Comparison of ENCODE assay signal across 23 mouse cellular contexts in the genomic region with DNA sequence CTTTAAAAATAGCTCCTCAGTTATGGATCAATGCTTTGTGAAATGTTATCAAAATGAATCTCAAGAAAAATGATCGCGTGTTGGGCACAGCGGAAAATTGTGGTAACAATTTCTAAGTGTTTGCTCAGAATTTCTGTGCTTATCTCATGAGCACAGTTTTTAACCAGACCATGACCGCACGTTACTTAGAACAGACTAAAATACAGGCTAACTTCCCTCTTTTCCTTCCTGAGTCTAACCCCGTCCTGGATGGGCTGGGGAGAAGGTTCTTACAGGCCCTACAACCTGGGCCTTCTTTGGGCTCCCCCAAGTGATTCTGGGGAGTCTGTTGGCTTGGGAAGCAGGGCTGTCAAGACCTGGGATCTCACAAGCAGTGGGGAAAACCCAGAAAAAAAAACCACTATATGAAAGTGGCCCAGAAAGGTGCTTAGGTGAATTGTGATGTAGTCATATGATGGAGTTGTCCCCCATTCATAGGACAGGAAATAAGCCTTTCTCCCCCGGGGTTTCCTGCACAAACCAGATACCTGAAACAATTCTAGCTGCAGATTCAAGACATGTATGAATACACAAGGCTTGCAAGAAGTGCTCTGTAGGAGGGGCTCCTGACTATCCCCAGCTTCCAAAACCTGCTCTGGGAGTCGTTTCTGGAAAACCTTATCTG.
DNase-seq lines count a peak whose midpoint lies in the region; ATAC-seq lines count a peak whose summit lies in the region.
"Had no signal": no experiment of that assay in that cellular context is flagged by ENCODE, and none has a peak within 500 bp of the region (broad histone marks: within the 10 kb centered on the region; RNA-seq: fewer than 3 reads in every experiment).

No protein-coding gene starts in this region.

- DNase-seq in splenic B cell, adult 2 months (ENCODE audit: low read depth, low spot score): peak; percentile 38
- DNase-seq in adrenal gland, adult 18-20 months (ENCODE audit: low spot score in 2 of 2): no peak
- DNase-seq in right cerebral cortex, postnatal 14 days: no peak
- DNase-seq: adrenal gland, postnatal 36 days; cerebellum, adult 11 months; cerebellum, postnatal 10 days; gastrocnemius, postnatal 36 days; heart, postnatal 4 days; kidney, postnatal 36 days; layer of hippocampus, adult 9-11 months; lung, postnatal 36 days; thymus, adult 2 months had no signal

- ATAC-seq in CD4-positive, CD25-positive, alpha-beta regulatory T cell, adult 4 months: peak; percentile 80
- ATAC-seq in activated CD4-positive, CD25-positive, alpha-beta regulatory T cell, adult 4 months: peak; percentile 65
- peak; percentile 75 for ATAC-seq in inflammation-experienced regulatory T-cells, adult 6 months
- no peak for ATAC-seq in erythroid progenitor cell, adult 5-6 weeks (replicated peaks; ENCODE audit: low FRiP score, poor library complexity, severe bottlenecking)
- ATAC-seq: forebrain, embryonic 13.5 days; intestine, embryonic 16.5 days; midbrain, embryonic 13.5 days had no signal

- no peaks in the 10 kb centered on the region for H3K36me3 ChIP-seq in splenic B cell, adult 2 months (ENCODE audit: control insufficient read depth, insufficient read depth, low read length, poor library complexity, severe bottlenecking)
- H3K36me3 ChIP-seq: hindbrain, embryonic 15.5 days; kidney, embryonic 15.5 days; lung, embryonic 15.5 days; midbrain, embryonic 13.5 days; neural tube, embryonic 13.5 days had no signal

- no peaks in the 10 kb centered on the region for H3K27me3 ChIP-seq in splenic B cell, adult 2 months (ENCODE audit: control insufficient read depth, insufficient read depth, low read length, poor library complexity, severe bottlenecking)
- H3K27me3 ChIP-seq: forebrain, embryonic 13.5 days; hindbrain, embryonic 15.5 days; kidney, embryonic 15.5 days; lung, embryonic 15.5 days; neural tube, embryonic 13.5 days had no signal
